Mouse (Mus musculus) spleen, postnatal 36 days (tissue): ENCODE data around the gene Vegfb.
"Not testable (repeated sequence)": the region's sequence is repeated elsewhere in the genome, so short reads cannot be mapped to it uniquely, and the experiment has no call there.

Experiments
- DNase-seq, 2 experiments: peaks; one replicate each; pipeline ENCODE4 v3.0.0; 2022; ENCODE audit warnings: low spot score in 2 of 2, mixed read lengths in 1 of 2

Vegfb gene

DNA sequence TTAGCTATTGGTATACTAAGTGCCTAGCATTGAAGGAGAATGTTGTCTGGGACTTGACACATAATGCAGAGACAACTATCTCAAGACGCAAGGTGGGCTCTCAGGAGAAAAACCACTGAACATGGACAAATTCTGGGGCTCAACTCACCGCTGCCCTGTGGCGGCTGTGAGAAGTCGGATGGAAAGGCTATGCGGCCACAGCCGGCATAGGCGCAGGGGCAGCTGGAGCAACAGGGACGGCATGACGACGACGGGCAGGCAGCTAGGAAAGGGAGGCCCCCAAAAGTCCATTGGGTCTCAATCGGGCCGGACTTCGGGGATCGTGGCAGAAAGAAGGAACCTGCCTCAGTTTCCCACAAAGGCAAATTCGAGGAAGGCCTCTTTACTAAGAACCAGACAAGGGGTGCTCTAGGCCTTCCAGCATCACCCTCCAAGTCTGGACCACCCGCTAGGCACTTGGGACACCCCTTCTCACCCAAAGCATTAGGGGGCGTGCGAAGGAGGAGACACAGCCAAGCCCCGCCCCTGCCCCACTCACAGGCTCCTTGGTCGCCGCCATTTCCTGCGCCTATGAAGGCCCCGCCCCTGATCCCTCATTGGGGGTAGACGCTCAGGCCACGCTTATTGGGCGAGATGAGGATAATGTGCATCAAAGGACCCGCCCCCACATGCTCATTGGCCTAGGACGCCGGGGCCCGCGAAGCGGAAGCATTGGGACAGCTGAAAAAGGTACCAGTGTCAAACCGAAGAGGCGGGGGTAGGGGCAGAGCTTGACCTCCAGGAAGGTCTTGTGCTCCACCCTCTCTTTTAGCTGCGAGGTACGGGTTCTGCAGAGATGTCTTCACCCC lies 4.8 kb upstream of the Vegfb start, which contains the start of gene Dnajc4:
Dnajc4 (minus strand) TSS at position 562 of the 848 bp plus-strand sequence.
- DNase-seq = peak; percentile 98 to 99

DNA sequence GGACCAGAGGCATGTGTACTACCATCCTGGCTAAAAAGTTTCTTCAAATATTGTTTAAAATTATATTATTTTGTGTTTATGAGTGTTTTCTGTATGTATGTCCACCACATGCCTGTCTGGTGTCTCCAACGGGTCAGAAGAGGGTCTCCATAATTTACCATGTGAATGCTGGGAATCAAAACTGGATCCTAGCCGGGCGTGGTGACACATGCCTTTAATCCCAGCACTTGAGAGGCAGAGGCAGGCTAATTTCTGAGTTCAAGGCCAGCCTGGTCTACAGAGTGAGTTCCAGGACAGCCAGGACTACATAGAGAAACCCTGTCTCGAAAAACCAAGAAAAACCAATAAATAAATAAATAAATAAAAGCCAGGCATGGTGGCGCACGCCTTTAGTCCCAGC lies 3.7 kb upstream of the Vegfb start:
- DNase-seq = not testable (repeated sequence)

DNA sequence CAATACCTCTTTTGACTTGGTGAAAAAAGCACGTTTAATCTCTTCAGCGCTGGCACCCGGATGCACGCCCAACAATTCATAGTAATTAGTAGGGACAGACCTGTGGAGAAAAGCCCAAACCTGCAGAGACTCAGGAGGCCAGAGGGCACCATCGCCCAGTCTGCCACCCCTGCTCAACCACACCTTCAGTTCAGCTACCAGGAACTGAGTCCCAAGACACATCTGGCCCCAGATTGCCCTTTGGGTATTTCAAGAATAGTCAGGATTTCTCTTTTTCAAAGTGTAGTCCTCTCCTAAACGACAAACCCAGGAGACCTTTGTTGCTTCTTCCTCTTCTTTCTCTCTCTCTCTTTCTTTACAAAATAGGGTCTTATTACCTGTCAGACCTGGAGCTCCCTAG lies 3.3 kb upstream of the Vegfb start:
- no peak for DNase-seq

DNA sequence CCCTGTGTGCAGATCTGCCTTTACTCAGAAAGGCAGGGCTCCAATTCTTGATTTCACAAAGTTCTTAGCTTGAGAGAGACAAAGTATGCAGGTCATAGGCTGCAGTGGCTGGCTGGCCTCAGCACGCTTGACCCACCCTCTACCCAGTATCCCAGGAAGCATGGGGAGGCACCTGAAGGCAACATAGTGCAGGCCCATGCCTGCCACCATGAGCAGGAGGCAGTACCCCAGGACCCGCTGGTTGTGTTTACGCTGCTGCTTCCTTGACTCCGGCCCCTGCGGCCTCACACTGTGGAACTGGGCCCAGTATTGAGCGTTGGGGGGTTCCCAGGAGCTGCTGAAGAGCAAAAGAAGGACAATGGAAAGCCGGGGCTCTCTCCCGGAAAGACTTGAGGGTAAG lies 1.8 kb upstream of the Vegfb start:
- no peak for DNase-seq

DNA sequence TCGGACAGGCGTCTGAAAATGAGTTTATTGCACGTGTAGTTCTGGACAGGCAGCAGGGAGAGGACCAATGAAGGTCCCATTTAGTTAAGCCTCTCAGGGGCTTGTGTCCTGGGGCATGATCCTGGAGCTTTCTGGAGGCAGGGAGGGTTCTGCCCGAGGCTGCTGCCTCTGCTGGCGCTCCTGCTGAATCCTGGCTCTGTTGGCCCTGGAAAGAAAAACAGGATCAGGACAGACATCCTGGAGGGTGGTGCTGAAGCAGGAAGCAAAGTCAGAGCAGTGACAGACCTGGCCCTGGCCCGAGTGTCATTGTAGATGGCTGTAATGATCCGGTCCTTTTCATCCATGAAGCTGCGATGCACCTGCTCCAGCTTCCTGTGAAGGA lies 444 bp upstream of the Vegfb start:
- no peak for DNase-seq

DNA sequence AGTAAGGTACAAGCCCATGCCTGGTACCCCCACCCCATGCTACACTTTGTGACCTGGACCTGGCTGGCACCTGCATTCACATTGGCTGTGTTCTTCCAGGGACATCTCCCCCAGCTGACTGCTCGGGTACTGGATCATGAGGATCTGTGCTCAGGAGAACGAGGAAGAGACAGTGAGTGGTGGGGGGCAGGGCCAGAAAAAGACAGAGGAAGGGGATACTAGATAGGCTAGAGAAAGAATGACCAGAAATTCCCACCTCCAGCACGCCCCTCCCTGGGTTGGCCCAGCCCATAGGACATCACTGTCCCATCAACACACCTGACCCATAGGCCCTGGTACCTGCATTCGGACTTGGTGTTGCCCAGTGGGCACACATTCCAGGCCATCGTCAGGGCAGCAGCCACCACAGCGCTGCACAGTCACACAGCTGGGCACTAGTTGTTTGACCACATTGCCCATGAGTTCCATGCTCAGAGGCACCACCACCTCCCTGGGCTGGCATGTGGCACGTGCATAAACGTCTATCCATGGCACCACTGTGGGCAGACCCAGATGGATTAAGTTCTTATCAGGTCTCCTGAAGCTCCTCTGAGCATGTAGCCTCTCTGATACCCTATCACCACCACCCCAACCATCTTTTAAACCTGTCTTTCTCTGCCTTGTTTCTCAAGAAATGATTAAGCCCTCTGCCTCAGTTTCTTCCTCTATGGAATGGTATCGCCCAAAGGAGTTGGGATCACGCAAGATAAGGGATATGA lies 1.3 kb downstream of the Vegfb start:
- no peak for DNase-seq

DNA sequence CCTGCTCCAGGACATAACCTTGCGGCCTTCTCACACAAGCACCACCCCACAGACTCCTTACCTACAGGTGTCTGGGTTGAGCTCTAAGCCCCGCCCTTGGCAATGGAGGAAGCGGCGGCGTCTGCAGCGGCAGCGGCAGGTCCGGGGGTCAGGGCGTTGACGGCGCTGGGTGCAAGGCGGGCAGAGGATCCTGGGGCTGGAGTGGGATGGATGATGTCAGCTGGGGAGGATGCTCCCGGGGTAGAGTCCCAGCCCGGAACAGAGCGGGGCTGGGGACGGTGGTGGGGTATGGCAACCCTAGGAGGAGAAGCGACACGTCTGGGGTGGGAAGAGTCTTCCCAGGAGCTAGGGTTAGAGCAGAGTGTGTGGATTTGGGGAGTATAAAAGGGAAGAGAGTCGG lies 2.2 kb downstream of the Vegfb start:
- DNase-seq = no peak

DNA sequence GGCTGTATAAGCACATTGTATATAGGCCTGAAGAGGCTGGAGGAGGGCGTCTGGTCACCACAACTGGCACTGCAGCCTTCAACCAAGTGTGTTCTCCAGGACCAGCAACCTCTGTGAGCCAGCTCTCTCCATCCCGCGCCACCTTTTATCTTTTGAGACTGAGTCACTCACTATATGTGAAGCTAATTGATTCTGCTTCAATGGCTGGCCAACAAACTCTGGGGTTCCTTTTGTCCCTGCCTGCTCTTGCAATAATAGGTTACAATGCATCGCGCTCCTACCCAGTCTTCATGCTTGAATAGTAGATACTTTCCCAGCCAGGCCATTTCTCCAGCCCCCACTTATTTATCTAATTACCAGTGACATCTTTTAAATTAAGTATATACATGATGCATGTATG lies 3.8 kb downstream of the Vegfb start:
- DNase-seq = no peak

DNA sequence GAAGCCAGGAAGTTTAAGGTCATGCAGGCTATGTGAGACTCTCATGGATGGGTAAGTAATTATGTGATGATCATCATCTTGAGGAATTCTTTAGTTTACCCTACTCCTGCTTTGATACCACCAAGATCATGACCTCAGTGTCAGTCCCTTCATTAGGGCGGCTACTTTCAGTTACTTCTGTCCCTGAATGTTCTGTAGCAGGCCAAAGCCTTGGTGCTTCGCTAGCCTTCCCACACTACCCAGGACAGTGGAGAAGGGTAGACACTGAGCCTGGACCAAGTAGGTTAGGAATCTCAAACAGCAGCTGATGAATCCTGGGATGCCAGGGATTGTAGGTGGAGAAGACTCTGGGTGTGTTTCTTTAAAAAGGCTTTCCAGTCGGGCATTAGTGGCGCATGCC lies 6.0 kb downstream of the Vegfb start:
- DNase-seq = no peak

DNA sequence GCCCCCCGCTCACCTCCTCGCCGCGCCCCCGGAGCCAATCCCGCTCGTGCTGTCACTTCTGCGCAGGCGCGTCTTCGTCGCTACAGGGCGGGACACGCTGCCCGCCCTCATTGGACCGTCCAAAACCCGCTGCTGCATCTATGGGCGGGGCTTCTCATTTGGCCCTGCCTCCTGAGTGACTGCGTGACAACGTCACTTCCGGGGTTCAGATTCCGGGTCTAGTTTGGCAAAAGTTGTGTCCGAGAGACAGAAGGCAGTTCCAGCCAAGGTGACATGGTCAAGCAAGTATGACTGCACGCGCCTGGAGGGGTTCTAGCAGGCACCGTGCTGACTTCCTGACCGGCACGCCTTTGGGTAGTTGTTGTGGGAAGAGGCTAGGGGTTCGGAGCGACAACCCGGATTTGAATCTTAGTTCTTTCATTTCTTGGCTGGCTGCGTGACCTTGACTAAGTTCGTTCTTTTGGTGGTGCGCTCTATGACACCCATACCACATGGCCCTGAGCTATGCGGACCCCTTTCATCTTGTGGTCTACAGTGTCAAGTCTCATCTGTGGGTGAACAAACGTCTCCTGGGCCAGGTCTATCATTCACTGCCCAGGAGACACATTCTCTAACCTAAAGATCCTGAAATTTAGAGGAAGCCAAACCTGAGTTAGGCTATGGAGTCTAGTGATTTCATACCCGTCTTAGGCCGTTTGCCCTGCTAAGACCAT lies 6.9 kb downstream of the Vegfb start, which contains the start of gene Fkbp2:
Fkbp2 (minus strand) TSS at position 121 of the 713 bp plus-strand sequence.
- peak; percentile 98 to 99 for DNase-seq

DNA sequence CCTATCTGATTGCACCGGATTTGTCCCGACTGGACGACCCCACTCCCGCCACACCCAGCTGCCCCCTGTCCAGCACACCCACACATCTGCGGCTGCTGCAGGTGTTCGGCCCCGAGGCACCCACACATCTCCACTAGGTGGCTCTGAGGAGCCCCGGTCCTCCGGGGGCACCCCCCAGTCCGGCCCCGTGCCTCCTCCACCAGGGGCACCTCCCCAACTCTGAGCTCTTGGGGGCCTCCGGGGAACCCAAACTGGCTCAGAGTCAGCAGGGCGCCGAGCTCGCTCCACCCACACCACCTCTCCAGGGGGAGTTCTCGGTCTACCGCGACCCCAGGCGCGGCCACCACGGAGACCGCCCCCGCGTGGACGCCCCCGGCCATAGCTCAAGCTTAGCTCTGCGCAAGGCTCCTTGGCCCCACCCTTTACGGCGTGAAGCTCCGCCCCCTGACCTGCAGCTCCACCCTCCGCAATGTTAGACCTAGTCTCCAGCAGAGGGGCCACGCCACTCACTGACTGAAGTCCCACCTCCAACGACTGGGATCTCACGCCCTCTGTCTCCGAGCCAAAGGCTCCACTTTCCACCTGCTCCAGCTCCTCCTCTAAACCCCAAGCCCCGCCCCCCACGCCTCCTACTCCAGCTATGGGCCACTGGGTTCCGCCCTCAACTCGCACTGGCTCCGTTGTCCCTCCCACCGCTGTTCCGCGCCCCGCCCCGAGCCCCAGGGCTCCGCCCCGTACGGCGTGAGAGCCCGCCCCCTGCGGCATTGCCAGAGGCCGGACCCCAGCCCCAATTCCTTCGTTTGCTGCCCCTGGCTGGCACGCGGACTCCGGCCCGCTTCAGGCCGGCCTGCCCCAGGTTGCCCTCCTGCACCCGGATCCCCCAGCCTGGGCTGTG lies 7.7 kb downstream of the Vegfb start:
- peak; percentile 99 for DNase-seq

DNA sequence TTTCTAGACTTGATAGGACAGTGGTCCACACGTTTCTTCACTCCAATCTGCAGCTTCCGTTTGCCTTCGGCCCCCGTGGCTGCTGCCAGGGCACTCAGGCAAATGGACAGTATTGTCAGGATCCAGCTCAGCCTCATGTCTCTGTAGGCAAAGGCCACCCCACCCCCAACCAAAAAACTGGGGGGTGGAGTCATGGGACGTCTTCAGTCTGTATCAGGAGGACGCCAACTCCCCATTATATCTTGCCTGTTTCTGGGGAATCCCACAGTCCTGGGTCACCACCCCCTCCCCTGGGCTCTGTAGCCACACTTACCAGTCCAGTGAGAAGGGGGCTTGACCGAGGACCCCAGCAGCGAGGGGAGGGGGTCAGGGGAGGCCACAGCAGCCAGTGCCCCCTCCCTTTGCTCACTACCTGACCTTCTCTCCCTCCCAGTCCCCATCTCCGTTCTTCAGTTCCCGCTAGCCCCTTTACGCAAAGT lies 8.4 kb downstream of the Vegfb start:
- DNase-seq = peak in 1 of 2 experiments; percentile 55

DNA sequence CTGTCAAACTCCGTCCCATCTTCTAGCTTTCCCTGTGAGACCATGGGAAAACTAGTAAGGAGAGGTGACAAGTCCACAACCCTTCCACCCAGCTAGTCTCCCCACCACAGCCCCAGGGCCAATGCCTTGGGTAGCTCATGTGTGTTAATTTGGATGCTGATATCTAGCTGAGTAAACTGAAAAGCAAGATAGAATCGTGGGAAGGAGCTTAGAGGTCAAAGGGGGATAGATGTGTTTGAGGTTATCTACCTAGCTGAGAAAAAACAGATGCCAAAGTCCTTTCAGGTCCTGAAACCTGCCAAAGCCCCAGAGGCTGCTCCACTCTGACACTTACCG lies 8.8 kb downstream of the Vegfb start:
- DNase-seq = no peak

DNA sequence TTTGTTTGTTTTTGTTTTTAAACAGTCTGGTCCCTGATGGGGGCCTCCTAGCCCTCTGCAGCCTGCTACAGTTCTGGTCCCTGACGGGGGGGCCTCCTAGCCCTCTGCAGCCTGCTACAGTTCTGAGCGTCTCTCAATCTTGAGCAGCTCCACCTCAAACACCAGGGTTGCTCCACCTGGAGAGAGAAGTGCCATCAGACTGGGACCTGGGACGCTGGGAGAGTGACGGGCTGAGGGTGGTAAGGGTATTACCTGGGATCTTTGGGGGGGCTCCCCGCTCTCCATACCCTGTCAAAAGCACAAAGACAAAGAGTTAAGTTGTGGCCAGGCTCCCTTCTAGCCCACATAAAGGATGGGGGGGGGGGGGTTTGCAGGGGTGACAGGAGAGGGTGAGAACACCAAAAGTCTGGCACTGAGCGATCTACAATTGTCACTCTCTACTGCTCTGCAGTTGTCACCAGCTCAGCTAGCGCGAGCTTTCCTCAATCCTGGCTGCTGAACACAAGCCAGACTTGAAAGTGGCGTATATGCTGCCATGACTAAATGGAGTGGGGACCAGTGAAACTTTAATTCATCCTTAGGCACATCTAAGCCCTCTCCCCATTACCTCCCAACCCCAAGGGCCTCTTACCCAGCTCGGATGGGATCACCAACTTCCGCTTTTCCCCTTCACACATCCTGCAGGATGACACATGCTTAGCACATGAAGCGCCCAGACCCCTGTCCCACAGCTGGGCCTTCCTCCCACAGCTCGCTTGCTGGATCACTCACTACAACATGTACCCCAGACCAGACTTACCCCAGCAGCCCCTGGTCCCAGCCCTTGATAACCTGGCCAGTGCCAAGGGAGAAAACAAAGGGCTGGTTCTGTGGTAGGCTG lies 9.5 kb downstream of the Vegfb start:
- DNase-seq = no peak

DNA sequence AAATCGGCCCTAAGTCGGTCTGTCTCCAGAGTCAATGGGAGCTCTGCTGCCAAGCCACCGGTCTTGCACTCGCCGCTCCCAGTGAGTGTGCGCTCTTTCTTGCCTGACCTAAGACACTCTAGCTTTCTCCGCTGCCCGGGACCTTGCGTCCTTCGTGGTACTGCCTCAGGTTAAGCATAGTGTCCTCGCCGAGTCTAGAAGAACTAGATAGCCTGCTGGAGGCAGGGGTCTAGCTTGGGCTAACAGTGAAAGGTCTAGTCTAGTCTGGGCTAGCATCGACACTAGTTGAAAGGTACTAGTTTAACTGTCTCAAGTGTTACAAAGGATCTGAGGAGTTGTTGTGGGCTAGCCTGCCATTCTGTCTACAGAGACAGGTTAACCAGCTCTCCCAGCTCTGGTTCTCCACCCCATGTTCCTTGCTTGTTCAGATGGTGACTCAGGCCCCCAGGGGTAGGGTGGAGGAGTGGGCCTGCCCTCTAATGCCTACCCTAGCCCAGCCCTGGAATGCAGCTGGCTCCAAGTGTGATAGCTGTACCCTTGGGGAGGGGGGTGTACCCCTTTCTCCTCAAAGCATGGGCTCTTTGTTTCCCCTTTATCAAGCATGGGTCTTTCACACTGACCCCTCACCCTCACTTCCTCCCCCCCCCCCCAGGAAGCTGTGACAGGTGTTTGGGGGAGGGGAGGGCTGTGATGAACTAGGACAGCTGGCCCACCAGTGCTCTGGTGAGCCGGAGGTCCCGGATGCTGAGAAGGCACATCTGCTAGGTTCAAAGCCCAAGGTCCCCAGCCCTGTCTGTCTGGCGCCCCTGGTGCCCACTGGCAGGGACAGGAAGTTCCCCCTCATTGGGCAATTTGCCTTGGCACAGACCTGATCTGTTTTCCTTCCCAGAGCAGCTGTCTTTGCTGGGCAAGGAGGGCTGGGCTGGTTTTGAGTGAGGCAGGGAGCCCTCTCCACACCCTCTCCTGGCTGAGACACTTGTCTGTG lies 11.6 kb downstream of the Vegfb start, which contains the start of gene Plcb3:
Plcb3 (minus strand) TSS at position 934 of the 985 bp plus-strand sequence.
- DNase-seq = peak; percentile 62 to 67

DNA sequence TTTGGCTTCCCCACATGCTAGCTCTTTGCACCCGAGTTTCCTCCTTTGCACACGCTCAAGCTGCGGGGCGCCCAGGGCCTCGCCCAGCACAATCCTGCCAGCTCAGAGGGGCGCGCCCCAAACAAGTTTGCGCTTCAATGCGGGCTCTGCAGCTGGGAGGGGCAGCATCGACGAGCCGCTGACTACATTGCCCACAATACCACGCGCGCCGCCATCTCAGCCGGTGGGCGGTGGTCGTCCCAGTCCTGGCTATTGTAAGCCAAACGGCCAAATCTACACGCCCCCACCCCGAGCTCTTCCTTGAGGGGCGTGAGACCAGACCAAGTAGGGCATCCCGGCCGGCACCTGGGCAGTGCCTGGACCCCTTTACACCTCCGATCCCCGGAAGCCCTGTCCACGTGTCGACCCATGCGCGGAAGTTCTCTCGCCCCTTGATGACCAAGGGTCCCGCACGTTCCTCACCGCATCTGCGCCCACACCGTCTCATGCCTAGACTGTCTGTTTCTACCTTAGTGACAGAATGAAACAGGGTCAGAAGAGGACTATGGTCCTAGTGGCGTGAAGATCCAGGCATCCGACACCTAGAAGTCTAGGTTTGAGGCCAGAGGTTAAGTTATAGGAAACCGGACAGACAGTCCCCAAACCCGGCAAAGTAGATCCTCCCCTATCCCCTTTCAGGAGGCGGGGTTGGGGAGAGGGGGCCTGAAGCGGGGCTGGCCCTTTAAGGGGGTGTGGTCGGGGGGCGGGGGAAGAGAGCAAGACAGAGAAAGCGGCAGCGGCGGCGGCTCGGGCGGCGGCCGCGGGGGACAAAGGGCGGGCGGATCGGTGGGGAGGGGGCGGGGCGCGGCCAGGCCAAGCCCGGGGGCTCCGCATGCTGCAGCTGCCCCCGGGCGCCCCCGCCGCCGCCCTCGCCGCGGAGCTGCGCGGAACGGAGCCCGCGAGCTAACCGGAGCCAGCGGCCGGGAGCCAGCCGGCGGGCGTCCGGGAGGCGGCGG lies 12.9 kb downstream of the Vegfb start, which contains the start of gene Ppp1r14b:
Ppp1r14b (plus strand) TSS at position 758 of the 995 bp plus-strand sequence.
- peak; percentile 79 to 84 for DNase-seq

DNA sequence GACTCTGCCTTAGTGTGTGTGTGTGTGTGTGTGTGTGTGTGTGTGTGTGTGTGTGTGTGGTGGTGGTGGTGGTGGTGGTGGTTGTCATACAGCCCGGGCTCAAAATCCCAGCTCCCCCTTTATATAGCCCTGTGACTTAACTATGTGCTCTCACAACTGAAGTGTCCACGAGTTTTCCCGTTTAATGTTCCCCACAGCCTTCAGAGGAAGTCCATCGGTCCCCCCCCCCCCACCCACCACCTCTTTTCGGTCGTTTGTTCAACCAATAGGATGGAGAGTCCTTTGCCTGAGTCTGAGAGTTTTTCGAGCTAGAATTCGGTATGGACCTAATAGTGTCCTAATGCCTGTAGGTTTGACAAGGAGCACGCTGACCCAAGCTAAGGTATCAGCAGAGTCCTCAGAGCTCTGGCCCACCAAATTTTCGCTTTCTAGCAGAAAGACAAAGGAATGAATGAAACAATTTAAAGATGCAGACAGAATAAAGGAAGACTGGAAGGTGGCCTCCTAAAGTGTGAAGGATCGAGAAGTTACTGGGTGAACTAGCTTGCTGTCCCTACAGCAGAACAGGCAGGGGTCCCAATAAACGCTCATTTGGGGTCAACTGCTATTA lies 13.8 kb downstream of the Vegfb start:
- DNase-seq = no peak
